Mouse (Mus musculus) testis, adult 2 months (tissue): ENCODE measurements around the gene Mdm2.

Experiments used
- CTCF ChIP-seq: fragments of 200-500 bp; IDR thresholded peaks from 2 replicates; pipeline ENCODE4 v1.5.1; 2012; ENCODE audit warnings: low read depth, mild to moderate bottlenecking, inconsistent platforms, low read length, moderate library complexity; ENCODE audit not compliant: control insufficient read depth, insufficient read depth, insufficient replicate concordance
- POLR2A ChIP-seq: fragments of 200-500 bp; IDR thresholded peaks from 2 replicates; pipeline ENCODE4 v1.6.1; 2012; ENCODE audit warnings: low read depth, mild to moderate bottlenecking, inconsistent platforms, low read length, moderate library complexity; ENCODE audit not compliant: control insufficient read depth

DNA sequence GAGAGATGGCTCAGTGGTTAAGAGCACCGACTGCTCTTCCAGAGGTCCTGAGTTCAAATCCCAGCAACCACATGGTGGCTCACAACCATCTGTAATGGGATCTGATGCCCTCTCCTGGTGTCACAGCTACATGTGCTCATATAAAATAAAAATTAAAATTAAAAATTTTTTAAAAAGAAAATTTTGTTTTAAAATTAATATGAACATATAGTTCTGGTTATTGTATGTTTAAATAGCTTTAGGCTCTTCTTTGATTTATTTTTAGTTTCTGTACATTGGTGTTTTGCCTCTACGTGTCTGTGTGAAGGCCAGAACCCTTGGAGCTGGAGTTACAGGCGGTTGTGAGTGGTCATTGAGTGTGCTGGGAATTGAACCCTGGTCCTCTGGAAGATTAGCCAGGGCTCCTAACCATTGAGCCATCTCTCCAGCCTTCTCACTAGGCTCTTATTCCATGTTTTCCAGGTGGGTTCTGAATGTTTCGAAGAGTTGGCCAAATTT, 16.4 kb upstream of the Mdm2 start:
- no peak for TF ChIP-seq CTCF
- TF ChIP-seq POLR2A, result no peak
